Mouse (Mus musculus) thymus, adult 2 months (tissue): ENCODE results near the gene Lsamp.

Source experiments
- CTCF ChIP-seq: fragments of 200-500 bp; IDR thresholded peaks from 2 replicates; pipeline ENCODE4 v1.5.1; 2012; ENCODE audit warnings: mild to moderate bottlenecking, control low read depth, low read length, moderate library complexity, borderline replicate concordance; ENCODE audit not compliant: control insufficient read depth, poor library complexity, insufficient read depth; ENCODE audit errors: extremely low read depth
- POLR2A ChIP-seq: fragments of 200-500 bp; IDR thresholded peaks from 2 replicates; pipeline ENCODE4 v1.6.1; 2012; ENCODE audit warnings: mild to moderate bottlenecking, low read length, control low read depth, moderate library complexity; ENCODE audit not compliant: control insufficient read depth, poor library complexity, insufficient read depth; ENCODE audit errors: extremely low read depth

DNA sequence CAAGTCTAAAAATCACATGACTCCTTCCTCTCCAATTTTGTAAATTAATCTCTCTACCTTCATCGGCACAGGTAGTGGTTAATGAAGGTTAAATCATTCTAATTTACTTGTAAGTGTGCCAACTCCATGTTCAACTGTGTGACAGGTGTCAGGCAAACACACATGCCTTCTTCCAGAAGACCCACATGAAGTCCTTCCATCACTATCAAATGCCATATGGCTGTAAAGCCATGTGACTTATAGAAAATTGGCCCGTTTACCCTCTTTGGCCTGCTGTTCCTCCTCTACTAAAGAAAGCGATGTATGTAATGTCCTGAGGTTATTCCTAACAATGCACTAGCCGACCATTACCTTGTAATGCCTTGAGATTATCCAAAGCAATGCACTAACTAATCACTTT is 565.5 kb downstream of the Lsamp start:
- TF ChIP-seq POLR2A, result no peak
- TF ChIP-seq CTCF, result no peak
